Mouse (Mus musculus) forebrain, embryonic 14.5 days (tissue): ENCODE measurements around the gene Rbms1. TPM values are rescaled to one million over a fixed set of nuclear protein-coding genes. Genes with fewer than 3 reads are reported as not detected.
A peak's percentile ranks its signal among the peaks of the same experiment; 100 is the strongest.

Experiments
- ATAC-seq: fragments of 200-750 bp; cut with Nextera tagmentation; 2 replicates; pipeline ENCODE4 v1.8.0; 2017; ENCODE audit warnings: mild to moderate bottlenecking, moderate library complexity
- DNase-seq: peaks from one replicate; pipeline ENCODE4 v3.0.0-alpha.2; 2015; ENCODE audit warnings: low spot score
- H3K27ac ChIP-seq: fragments of 300-500 bp; sonication (generic); 2 replicates; pipeline ENCODE4 v1.5.1; 2014; ENCODE audit warnings: low read depth, mild to moderate bottlenecking, control low read depth, low read length, moderate library complexity
- H3K27me3 ChIP-seq: fragments of 300-500 bp; sonication (generic); replicated peaks from 2 replicates; pipeline ENCODE4 v1.6.1; 2014; ENCODE audit warnings: low read length, control low read depth, mixed read lengths; ENCODE audit not compliant: control insufficient read depth, insufficient read depth
- H3K36me3 ChIP-seq: fragments of 300-500 bp; sonication (generic); 2 replicates; pipeline ENCODE4 v1.6.1; 2014; ENCODE audit warnings: low read length, control low read depth; ENCODE audit not compliant: control insufficient read depth, insufficient read depth
- H3K4me1 ChIP-seq: fragments of 300-500 bp; sonication (generic); 2 replicates; pipeline ENCODE4 v1.6.1; 2014; ENCODE audit warnings: antibody characterized with exemption, low read length, control low read depth; ENCODE audit not compliant: control insufficient read depth, insufficient read depth
- H3K4me2 ChIP-seq: fragments of 300-500 bp; sonication (generic); 2 replicates; pipeline ENCODE4 v1.6.1; 2014; ENCODE audit warnings: mild to moderate bottlenecking, control low read depth, low read length
- H3K4me3 ChIP-seq: fragments of 300-500 bp; sonication (generic); 2 replicates; pipeline ENCODE4 v1.5.1; 2014; ENCODE audit warnings: low read depth, low read length, control low read depth
- H3K9ac ChIP-seq: fragments of 300-500 bp; sonication (generic); 2 replicates; pipeline ENCODE4 v1.6.1; 2014; ENCODE audit warnings: mild to moderate bottlenecking, low read length, control low read depth, moderate library complexity
- H3K9me3 ChIP-seq: fragments of 300-500 bp; sonication (generic); replicated peaks from 2 replicates; pipeline ENCODE4 v1.6.1; 2016; ENCODE audit warnings: low read length, control low read depth, mixed read lengths; ENCODE audit not compliant: control insufficient read depth
- WGBS: fragments of 180-500 bp; shearing (Covaris S2); extraction: QIAGEN DNeasy Blood & Tissue Kit; methylation state at CpG from one replicate; pipeline ENCODE4 v1.1.7; 2014; 5-methylcytosine and 5-hydroxymethylcytosine counted together
- polyA plus RNA-seq: library from polyadenylated mRNA; unstranded; fragments of >200 nt; fragmentation: Nextera tagmentation; extraction: Ambion mirVana; gene quantifications from 2 replicates; pipeline ENCODE4 v1.2.1, GENCODE M21; 2014

The Rbms1 gene
- polyA plus RNA-seq, 1 experiment from 2014 or later = 20.0 TPM

DNA sequence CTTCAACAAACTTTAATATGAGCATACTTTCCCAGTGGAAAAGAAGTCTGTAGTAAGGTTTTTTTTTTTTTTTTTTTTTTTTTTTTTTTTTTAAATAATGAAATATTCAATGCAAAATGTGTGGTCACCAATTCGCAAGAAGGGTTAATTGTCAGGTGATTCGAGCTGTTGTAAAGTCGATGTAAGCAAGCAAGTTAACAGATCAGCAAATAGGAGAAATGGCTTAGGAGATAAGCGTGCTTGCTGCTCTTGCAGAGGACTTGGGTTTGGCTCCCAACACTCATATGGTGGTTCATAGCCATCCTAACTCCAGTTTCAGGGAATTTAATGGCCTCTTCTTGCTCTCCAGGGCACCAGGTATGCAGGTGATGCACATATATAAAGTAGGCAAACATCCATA is 54.4 kb downstream of the Rbms1 start:
- Histone ChIP-seq H3K27ac (no peak overlapping the region), H3K9ac (no peak overlapping the region), H3K4me1 (no peaks in the 10 kb centered on the region), H3K4me3 (no peak overlapping the region), H3K4me2 (no peak overlapping the region), H3K36me3 (no peaks in the 10 kb centered on the region), H3K27me3 (no peaks in the 10 kb centered on the region), H3K9me3 (no peaks in the 10 kb centered on the region)
- ATAC-seq (no peak), DNase-seq (no peak)
- 90% methylated on average over 4 of the region's 4 CpGs for WGBS

DNA sequence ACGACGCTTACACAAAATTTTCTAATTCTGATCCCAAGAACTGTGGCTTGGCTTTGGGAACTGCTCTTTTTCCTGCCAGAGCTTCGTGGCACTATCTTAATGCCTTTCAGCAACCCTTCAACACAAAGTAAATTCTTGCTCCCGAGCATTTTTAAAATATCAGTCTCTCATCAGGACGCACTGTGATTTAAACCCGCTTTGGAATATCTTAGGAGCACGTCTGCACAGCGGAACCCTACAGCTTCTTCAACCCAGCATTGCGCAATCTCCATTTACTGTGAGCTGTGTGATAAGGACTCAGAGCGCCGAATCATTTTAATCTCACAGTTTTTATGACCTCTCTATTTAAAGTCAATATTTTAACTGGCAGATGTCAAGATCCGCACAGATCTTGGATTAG is 54.9 kb downstream of the Rbms1 start:
- 0 out of 2 replicates have a peak, but pooled peaks cover under 1% of the 10 kb centered on the region for H3K27me3 ChIP-seq
- DNase-seq = no peak
- H3K4me1 ChIP-seq = no peaks in the 10 kb centered on the region
- H3K36me3 ChIP-seq = no peaks in the 10 kb centered on the region
- no peak overlapping the region for H3K4me2 ChIP-seq
- H3K4me3 ChIP-seq = no peak overlapping the region
- no peak overlapping the region for H3K9ac ChIP-seq
- no peak for ATAC-seq
- no peaks in the 10 kb centered on the region for H3K9me3 ChIP-seq
- H3K27ac ChIP-seq = no peak overlapping the region
- 93% methylated on average over 12 of the region's 12 CpGs for WGBS

DNA sequence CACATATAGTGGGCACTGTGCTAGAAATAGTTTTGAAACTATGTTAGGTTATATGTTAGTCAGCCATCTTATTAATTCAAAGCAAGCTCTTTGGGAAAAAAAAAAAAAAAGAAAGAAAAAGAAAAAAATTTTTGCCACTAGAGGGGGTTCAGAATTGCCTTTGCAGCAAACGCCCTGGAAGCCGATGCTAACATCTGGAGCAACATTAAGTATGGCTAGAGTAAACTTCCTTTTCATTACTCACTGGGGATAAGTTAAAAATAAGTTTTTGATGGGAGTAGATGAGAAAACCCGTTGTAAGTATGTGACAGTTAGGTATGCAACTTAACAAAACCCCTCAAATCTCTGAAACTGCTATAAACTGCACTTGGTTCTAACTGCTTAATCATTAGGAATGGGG is 57.7 kb downstream of the Rbms1 start:
- Histone ChIP-seq H3K9ac (no peak overlapping the region), H3K27ac (no peak overlapping the region), H3K4me3 (no peak overlapping the region), H3K36me3 (no peaks in the 10 kb centered on the region), H3K4me2 (no peak overlapping the region), H3K4me1 (no peaks in the 10 kb centered on the region), H3K9me3 (no peaks in the 10 kb centered on the region), H3K27me3 (0 out of 2 replicates have a peak, but pooled peaks cover 3% of the 10 kb centered on the region)
- ATAC-seq (no peak), DNase-seq (peak; percentile 58)
- WGBS = 28% methylated on average over 3 of the region's 3 CpGs

DNA sequence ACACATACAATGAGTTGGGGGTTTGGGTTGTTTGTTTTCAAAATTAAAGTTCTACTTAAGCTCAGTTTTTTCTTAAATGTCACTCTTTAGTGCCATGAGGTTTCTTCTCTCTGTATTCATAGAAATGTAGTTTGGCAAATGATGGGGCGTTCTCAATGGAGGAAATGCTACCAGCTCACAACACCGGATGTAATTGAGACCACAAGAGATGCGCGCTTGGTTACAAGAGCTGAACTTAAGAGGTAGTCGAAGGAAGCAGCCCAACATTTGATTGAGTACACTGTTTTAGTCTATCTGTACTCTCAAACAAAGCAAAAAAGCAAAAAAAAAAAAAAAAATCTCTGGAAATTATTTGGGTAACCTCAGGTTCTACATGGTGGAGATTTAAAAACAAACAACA is 58.9 kb downstream of the Rbms1 start:
- no peaks in the 10 kb centered on the region for H3K4me1 ChIP-seq
- no peak overlapping the region for H3K9ac ChIP-seq
- ATAC-seq (no peak), DNase-seq (no peak)
- H3K9me3 ChIP-seq = no peaks in the 10 kb centered on the region
- 0 out of 2 replicates have a peak, but pooled peaks cover 3% of the 10 kb centered on the region for H3K27me3 ChIP-seq
- no peaks in the 10 kb centered on the region for H3K36me3 ChIP-seq
- no peak overlapping the region for H3K27ac ChIP-seq
- no peak overlapping the region for H3K4me3 ChIP-seq
- H3K4me2 ChIP-seq = no peak overlapping the region
- 87% methylated on average over 5 of the region's 5 CpGs for WGBS

- Histone ChIP-seq H3K4me3 (no peak overlapping the region), H3K9ac (no peak overlapping the region), H3K9me3 (no peaks in the 10 kb centered on the region), H3K27me3 (0 out of 2 replicates have a peak, but pooled peaks cover 3% of the 10 kb centered on the region), H3K4me2 (no peak overlapping the region), H3K36me3 (no peaks in the 10 kb centered on the region), H3K4me1 (no peaks in the 10 kb centered on the region), H3K27ac (no peak overlapping the region)
- no peak for ATAC-seq
- WGBS = 80% methylated on average over 7 of the region's 7 CpGs
- DNase-seq = no peak
These were observed 59.5 kb downstream of the Rbms1 start for GRCm38 (mm10) chr2:60903535-60903934.

DNA sequence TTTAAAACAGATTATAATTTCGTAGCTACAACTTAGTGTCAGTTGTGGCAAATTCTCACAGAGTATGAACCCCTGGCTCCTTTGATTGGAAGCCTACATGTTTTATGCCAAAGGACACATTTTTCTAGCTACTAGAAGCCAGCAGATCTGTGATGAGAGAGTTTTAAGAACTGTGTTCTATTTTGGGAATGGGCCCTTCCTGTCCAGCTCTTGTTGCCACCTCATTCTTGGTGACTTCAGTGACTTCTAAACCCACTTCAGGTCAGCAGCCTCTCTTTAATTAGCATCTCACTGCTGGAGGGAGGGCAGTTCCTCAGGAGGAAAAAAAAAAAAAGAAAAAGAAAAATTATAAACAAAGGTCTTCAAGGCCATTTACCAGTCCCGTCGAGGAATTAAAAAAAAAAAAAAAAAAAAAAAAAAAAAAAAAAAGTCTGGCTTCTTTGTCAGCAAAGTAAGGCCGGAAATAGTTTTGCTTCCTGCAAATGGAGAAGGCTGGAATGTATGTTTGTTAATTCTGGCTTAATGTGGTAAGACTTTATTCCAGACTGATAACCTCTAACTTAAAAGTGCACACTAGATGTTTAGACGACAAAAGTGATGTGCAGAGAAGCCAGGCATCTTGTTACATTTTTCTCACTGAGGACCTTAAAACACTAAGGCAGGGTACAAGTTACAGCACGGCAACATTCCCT is 60.4 kb downstream of the Rbms1 start:
- H3K36me3 ChIP-seq = no peaks in the 10 kb centered on the region
- no peak overlapping the region for H3K9ac ChIP-seq
- no peak overlapping the region for H3K4me3 ChIP-seq
- WGBS = 70% methylated on average over 6 of the region's 6 CpGs
- H3K27ac ChIP-seq = no peak overlapping the region
- 0 out of 2 replicates have a peak, but pooled peaks cover 3% of the 10 kb centered on the region for H3K27me3 ChIP-seq
- no peaks in the 10 kb centered on the region for H3K9me3 ChIP-seq
- no peak for ATAC-seq
- H3K4me2 ChIP-seq = no peak overlapping the region
- no peak for DNase-seq
- H3K4me1 ChIP-seq = no peaks in the 10 kb centered on the region

DNA sequence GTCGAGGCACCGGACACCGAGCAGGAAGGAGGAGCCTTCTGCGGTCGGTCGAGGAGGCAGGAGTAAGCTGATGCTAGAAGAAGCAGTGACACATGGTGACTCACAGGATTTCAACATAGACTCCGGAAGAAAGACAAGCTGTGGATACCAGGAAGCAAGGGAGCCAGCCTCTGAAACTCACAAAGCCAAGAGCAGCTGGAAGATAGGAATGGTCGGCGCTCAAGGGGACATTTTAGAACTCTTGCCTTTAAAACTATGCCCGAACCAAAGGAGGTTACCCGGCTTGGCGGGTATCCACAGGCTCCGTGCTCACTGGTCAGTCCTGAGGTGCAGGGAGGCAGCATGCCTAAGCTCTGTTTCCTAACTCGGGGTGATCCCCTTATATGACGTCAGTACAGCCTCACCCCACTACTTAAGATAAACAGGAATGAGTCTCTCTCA is 61.5 kb downstream of the Rbms1 start:
- no peaks in the 10 kb centered on the region for H3K36me3 ChIP-seq
- H3K9ac ChIP-seq = no peak overlapping the region
- H3K4me1 ChIP-seq = no peaks in the 10 kb centered on the region
- ATAC-seq (no peak), DNase-seq (no peak)
- no peak overlapping the region for H3K4me3 ChIP-seq
- WGBS = 81% methylated on average over 15 of the region's 15 CpGs
- H3K27me3 ChIP-seq = 0 out of 2 replicates have a peak, but pooled peaks cover 3% of the 10 kb centered on the region
- H3K9me3 ChIP-seq = no peaks in the 10 kb centered on the region
- H3K4me2 ChIP-seq = no peak overlapping the region
- H3K27ac ChIP-seq = no peak overlapping the region

DNA sequence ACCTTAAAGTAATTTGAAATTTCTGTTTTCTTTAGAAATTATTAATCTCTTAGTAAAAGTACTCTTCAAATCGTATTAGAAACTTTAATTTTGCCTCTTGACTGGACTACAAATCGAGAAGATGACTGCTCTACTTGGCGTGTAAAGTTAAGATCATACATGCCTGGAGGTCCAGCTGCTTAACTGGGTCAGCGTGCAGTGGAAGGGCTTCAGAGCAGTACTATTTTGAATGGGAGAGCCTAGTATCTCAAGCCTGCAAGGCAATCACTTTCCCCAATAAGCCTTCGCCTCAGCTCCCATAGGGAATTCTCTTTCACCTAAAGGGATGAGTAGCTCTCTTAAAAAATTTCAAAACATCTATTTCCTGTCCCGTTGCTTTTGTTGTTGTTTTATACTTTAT is 62.0 kb downstream of the Rbms1 start:
- DNase-seq (no peak), ATAC-seq (no peak)
- 91% methylated on average over 6 of the region's 6 CpGs for WGBS
- Histone ChIP-seq H3K4me3 (no peak overlapping the region), H3K4me1 (no peaks in the 10 kb centered on the region), H3K4me2 (no peak overlapping the region), H3K36me3 (no peaks in the 10 kb centered on the region), H3K27ac (no peak overlapping the region), H3K9me3 (no peaks in the 10 kb centered on the region), H3K27me3 (0 out of 2 replicates have a peak, but pooled peaks cover 3% of the 10 kb centered on the region), H3K9ac (no peak overlapping the region)

GRCm38 (mm10) chr2:60893042-60893441 is 70.0 kb downstream of the Rbms1 start:
- whole genome bisulfite sequencing = 97% methylated on average over 1 of the region's 1 CpGs
- ATAC-seq = no peak
- Histone ChIP-seq H3K4me1 (no peaks in the 10 kb centered on the region), H3K27me3 (no peaks in the 10 kb centered on the region), H3K27ac (no peak overlapping the region), H3K36me3 (no peaks in the 10 kb centered on the region), H3K9ac (no peak overlapping the region), H3K9me3 (no peaks in the 10 kb centered on the region), H3K4me2 (no peak overlapping the region), H3K4me3 (no peak overlapping the region)
- DNase-seq = no peak
